Mouse (Mus musculus) naive thymus-derived CD4-positive, alpha-beta T cell, adult 2 months (primary cell): ENCODE results near the gene Ephb1.

Source experiments
- DNase-seq: peaks from one replicate; pipeline ENCODE4 v3.0.0-alpha.2; 2011; ENCODE audit warnings: low read depth

Gene Ephb1

DNA sequence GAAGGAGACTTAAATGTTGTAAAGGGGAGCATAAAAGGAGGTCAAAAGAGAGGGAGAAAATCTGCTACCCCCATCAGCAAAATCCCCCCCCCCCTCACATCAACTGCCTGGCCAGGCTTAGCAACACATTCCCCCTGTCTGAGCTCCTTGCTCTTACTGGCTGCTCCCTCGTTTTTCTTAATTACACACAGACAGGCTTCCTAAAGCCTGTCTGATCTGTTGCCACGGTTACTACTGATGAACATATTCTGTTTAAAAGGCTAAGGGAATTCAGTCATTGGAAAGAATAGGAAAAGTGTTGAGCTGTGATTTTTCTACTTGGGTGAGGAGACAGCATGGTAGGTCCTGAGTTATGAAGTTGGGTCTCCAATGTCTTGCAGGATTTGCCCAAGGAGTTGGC, 308.6 kb downstream of the Ephb1 start:
- no peak for DNase-seq

DNA sequence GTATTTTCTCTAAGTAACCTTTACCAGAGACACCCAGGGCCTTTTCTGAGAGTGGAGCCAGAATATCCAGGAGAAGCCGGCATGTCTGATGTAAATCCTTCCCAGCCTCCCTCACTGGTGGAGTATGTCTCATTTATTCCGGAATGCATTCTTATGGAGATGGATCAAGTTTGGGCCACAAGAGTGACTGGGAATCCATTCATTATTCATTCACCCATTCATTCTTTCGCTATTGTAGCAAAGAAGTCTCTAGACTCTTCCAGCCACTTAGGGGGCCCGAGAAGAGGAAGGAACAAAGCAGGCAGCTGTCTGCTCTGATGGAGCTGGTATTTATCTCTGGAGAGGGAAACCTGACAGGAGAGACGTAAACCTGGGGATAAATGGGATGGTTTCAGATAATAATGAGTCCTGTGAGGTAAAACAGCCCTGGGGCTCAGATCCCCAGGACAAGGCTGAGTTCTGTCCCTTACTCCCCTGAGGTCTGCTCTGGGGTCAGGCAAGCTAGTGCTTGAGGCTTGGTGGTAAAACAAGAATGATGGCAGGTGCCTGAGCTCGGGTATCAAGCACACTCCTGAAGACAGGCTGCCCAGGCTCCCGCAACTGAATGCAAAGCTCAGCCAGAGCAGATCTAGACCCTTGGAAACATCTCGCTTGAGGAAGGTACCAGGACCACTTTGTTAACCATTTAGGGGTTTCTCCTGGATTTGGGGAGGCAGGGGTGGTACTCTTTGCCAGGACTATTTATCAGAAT, 309.2 kb downstream of the Ephb1 start:
- no peak for DNase-seq

DNA sequence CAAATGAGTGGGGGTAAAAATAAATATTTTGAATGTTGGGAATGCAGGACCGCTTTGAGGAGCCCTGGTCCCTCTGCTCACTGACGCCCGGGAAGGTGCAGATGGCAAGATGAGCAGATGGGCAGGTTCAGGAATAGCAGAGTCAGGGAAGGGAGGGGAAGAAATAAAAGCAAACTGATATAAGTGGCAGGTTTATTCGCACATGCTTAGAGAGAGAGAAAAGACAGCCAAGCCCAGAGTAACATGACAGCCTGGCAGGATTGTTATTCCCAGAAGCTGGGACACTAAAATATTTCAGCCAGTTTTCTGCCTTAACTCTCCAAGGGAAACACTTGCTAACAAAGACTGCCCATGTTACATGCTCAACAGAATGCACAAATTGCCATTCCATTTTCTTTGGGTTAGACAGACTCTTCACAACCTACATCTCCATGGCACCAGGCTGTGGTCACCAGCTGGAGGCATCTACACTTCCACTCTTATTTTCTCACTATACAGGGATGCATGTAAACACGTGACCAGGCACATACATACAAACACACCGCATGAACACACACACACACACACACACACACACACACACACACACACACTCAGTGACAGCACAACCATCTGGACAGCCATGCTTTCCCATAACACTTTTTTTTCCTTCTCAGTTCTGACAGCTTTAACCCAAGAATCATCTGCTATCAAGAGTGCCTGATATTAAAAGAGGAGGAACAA, 315.3 kb downstream of the Ephb1 start:
- no peak for DNase-seq

DNA sequence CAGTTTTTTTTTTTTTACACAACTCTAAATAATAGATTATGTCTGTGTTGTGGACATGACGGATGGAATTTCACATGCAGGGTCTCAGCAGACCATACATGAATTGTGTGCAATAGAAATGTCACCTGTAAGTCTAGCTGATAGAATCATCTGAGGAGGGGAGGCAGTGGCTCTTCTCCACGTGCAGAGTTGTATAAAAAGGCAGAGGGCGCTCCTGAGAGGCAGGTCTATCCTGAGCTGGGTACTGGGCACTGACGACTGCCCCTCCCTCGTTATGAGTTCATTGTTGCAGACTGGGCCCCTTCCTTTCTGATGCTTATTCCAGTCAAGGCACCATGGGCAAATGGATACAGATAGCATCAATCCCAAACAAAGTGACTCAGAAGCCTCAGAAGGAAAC, 318.4 kb downstream of the Ephb1 start:
- no peak for DNase-seq

DNA sequence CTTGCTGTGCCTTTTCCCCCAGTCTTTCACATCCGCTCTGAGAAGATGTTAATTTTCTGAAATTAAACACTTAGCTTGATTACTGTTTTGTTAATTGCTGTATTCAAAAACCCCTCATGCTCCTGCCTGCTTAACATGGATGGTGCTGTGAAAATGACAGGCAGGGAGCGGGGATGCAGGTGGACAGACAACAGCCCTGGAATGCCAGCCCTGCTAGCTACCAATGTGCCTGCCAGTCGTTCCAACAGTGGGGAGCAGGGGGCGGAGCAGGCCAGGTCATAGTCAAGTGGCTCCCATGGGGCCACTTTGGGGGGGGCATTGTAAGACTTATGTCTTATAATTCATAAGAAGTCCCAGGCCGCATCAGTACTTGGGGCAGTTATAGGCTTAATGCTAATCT, 321.3 kb downstream of the Ephb1 start:
- DNase-seq = no peak

DNA sequence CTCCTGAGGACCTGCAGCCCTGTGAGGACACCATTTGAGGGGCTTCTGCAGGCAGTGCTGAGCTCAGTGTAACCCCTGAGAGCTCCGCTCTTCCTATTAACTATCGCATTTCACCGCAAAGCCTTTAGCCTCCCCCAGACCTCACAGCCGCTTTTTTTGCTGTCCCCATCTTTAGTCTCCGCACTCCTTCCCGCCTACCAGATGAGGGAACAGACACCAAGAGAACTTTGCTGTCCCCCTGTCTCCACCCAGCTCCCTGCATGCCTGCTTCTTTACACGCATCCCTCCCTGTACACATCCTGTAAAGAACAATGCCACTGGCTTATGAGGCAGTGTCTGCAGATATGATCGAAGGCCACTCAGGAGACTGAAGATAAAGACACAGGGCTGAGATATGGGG, 322.1 kb downstream of the Ephb1 start:
- no peak for DNase-seq

DNA sequence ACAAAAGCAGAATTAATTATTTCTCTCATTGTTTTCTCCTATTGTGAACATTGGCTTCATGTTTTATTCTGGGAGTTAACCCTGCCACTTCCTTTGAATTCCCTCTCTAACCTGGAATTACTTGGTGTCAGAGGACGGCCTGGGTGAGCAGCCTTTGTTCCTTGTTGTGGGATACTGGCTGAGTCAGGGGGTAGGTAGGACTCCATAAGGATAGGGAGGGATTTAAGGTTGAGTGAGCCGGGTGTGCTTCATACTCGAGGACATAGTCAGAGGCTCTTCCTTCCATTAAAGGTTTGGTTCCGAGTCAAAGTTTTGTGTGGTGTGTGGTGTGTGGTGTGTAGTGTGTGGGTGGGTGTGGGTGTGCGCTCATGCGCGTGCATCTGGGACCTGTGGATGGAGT, 324.8 kb downstream of the Ephb1 start:
- no peak for DNase-seq

DNA sequence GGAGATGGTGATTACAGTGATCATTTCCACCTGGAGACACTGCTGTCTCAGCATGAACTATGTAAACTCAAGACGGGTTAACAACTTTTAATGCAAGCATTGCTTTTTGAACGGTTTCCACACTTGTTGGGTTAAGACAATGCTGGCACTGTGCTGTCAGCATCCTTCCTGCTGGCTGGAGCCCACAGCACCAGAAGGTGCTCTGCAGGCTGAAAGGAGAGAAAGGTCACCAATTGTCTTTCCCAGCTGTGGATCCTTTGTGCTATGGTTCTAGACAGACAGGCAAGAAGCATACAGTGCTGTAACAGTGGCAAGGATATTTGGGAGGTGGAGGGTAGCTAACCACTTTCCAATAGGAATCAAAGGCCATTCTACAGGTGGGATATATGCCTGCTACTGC, 328.4 kb downstream of the Ephb1 start:
- DNase-seq = no peak

DNA sequence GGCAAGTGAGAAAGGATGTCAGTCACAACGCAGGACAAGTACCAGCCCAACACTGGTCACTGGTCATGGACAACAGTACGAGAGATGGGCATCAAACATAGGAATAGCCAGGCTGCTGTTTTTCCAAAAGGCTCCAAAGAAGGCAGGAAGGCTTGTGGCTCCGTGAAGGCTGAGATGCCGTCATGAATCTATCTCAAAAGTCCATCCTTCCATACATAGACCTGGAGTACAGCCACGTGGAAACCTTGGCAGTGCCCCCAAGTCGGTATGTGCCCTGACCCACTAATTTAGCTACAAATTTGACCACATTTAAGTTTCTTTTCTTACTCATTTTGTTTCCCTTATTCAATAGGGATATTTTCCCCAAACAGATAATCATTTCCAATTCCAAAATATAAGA, 329.4 kb downstream of the Ephb1 start:
- DNase-seq = no peak

DNA sequence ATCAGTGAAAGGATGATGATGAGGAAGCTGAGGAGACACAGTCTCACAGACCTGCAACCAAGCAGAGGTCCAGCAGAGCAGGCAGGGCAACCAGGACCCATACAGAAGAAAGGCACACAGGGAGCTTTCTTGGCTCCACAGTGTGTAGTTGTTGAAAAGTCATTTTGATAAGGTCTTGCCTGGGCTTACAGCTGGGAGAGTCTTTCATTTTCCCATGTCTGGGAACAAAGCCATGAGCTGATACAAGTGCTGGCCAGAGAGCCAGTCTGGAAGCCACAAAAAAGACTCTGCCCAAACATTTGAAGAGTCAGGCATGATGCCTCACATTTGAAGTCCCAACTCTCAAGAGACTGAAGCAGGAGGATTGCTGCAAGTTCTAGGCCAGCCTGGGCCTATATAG, 339.0 kb downstream of the Ephb1 start:
- no peak for DNase-seq

DNA sequence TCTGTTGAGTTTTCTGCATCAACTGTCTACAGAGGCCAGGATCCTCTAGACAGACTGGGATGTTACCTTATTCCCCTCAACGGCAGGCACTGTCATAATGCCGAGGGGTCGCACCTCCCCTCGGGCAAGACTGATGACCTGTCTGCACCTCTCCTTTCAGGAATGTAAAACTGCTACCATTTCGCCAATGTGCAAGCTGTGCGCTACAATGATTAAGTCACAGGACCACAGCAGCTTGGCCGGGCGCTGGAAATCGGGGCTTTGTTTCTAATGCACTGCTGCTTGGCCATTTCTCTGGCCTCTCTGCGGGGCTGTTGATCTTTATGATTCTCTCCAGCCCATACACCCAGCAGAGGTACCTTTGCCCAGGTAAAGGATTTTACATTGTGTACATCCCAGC, 346.8 kb downstream of the Ephb1 start:
- DNase-seq = no peak

DNA sequence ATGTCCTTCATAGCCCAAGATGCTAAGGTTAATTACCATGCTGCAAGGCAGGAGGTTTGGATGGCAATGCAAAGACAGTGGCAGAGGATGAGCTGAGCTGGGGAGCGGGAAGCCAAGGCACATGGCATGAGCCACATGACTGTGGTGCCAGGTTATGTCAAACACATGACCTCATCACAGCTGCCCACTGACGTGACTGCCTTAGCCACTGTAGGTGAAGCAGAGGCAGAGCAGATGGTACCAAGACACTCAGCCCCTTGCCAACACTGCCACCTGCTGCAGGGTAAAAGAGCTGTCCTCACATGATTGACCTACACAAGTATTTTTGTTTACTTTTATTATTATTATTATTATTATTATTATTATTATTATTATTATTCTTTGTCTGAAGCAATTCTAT, 348.0 kb downstream of the Ephb1 start:
- DNase-seq = peak; percentile 8

DNA sequence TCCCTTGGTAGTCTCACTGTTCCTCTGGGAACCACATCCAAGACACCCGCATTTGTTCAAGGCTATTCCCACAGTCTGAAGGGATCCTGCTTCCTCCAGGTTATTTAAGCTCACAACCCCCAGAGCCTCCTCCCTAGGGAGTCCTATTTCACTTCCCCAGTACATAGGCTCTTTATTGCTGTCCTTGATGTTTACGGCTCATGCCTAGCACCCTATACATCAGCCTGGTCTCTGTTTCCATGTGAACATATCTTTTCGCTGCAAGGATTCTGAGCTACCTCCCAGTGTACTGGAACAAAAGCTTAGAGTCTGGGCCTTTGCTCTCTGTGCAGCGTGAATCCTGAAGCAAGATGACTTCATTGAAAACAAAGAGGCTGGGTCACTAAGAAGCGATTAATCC, 351.6 kb downstream of the Ephb1 start:
- DNase-seq = no peak

DNA sequence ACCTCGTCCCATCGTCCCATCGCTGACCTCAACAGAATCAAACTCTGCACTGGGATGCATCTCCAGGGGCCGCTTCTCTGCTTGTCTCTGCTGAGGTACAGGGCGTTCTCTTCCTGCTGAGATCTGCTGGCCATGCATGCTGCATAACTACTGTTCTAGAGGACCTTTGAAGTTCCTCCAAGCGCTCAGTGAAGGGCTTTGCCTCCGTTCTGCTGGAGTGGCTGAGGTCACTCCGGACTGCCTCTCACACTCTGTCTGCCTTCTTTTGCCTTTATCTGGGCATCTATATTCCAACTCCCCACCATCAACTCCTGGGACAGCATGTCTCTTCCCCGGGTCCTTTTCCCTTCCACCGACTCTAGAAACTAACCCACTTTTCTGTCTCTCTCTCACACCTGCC, 352.3 kb downstream of the Ephb1 start:
- no peak for DNase-seq

DNA sequence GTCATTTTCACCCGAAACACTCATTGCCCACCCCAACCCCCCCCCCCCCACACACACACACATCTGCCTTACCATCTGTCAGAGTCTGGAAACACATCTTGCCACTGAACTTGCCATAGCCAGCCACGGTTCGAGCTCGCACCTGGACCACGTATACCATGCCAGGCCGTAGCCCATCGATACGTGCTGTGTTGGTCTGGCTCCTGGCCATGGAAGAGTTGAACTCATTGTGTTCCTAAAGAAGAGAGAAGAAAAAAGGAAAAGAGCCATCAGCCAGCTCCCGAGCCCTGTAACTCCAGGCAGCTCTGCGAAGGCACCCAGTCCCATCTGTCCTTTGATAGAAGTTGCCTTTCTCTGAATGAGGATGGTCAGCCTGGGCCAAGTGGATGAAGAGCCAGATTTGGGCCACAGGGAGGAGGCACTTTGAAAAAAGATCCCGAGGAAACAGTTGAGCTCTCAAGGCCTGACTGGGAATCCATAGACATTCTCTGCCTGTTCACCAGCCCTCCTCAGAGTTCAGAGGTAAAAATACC, 352.8 kb downstream of the Ephb1 start:
- DNase-seq = no peak

DNA sequence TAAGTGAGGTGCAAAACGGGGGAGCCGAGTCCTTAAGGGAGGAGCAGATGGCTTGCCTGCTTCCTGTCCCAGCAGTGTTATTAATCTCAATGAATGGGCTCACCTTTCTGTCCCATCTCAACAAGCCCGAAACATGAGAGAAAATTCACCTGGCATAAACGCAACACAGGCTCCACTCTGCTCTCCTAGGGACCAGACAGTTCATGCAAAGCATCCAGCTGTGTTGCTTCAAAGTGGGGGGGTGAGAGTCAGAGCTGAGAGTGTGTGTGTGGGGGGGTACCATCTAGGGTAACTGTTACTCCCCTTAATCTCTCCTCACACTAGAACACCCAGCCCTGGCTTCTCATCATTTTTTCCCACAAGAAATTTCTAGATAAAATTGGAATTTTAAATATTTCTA, 354.8 kb downstream of the Ephb1 start:
- no peak for DNase-seq

DNA sequence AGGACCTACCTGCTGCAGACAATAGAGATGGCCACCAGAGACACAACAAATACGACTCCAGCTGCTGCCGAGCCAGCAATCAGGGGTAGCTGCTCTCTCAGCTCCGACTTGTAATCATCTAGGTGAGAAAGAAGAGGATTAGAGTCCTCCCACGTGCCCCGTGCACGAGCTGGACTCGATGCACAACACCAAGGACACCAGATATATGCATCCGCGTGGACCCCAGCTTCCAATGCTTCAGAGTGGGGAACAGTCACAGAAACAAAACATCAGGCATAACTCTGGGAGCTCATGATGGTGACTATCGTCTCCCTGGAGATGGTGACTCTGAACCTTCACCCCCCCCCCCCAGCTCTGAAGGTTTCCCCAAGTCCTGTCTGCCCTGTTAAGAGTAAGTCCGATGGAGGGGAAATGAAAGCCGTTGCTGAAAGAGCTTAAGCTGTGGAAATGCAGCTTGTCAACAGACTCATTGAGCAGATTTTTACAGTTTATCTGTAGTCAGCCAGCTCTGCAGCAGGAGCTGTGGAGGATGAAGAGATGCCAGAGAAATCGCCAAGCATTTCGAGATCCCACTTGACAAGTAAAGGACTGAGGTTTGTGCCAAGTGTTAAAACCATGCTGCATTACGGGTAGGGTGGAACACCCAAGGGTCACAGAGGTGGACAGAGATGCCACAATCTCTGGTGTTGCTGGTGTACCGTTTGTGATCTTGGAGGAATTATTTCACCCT, 357.6 kb downstream of the Ephb1 start:
- no peak for DNase-seq

DNA sequence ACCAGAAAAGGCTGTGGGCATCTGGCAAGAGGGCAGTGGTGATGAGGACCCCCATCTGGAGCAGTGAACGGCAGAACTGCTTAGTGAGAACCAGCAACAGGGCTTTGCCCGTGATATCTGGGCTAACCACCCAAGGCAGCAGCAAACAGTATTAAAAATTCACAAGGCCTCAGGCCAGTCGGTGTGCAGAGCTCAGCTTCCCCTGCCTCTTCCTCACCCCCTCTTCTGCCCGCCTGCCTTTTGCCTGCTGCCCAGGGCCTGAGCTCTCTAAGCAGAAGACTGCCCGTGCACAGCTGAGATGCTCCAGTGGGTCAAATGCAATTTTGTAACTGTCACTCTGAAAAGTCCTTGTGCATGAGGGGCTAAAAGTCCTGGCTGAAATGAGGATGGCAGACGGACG, 358.3 kb downstream of the Ephb1 start:
- no peak for DNase-seq

DNA sequence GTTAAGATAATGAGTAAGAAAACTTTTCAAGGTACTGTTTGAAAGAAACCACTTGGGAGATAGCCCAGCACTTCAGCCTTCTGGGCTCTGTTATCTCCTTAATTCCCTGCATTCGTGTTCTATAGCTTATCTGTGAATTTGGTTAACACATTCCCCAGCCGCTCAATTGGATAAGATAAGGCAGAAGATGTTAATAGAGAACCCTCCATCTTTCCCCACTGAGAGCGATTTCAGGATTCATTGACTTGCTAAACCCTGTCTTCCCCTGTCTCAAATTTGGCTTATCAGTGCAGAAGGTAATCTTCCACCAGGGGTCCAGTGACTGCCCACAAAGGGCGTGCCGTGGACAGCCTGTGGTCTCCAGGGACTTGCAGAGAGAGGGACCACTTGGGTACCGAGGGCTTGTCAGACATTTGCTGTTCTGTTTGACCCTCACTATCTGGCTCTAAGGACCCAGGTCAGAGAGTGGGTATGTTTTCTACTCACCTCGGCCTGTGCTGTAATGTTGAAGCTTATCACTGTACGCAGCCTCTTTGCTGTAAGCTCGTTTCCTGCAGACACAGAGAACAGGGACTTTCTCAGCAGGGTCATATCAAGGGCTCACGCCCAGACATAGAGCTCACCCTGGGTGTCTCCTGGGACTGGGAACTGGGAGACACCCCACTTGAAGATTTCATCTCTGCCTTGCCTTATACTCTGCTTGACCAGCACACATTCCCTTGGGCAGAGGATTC, 358.9 kb downstream of the Ephb1 start:
- DNase-seq = no peak

DNA sequence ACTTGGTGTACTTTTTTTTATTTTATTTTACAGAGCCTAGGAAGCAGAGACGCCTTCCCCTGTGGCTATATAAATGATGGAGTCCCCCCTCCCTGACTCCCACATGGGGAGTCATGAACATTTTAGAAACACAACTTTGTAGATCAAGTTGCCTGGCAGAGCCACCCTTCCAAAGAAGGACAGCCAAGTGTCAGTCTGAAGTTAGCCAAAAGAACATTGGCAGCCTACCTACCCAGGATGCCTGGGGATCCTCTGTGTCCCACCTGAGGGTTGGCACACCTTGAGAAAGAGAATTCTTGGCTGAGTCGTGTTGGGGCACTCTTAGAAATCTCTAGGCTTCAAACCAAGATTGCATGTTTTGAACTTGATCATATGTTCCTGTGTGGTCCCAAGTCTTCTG, 360.4 kb downstream of the Ephb1 start:
- no peak for DNase-seq

DNA sequence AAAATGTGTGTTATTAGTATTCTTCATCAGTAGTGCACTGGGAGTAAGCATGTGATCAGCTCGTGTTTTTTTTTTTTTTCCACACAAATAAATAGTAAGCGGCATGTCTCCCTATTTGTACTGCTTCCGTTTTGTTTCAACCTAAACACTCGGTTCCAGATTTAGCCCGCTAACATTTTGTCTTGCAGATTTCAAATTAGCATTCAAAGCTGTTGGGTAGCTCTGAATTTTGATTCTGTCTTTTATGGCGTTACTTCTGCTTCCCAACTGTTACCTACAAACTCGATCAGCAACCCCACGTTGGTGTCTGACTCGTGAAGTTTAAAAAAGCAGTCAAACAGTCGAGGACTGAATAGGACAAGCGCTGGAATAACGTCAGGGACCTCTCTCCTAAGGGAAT, 363.7 kb downstream of the Ephb1 start:
- DNase-seq = no peak

DNA sequence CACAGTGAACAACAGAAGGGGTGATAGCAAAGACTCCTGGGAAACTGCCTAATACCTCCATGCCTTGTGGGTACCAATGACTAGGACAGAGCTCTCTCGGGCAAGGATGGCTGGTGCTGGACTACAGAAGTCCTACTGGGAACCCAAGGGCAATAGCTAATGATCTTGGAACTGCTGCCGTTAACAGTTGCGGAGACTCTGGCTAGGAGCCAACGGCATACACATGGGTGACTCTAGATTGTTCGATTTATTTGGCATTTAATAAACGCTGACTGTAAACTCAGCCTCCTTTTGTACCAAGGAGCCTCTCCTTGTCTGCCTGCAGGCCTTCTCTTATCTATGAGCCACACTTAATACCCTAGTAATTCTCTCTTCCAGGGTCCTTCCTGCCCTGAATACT, 364.5 kb downstream of the Ephb1 start:
- DNase-seq = no peak
